25 mouse cellular contexts compared by ENCODE assay signal in the genomic region with DNA sequence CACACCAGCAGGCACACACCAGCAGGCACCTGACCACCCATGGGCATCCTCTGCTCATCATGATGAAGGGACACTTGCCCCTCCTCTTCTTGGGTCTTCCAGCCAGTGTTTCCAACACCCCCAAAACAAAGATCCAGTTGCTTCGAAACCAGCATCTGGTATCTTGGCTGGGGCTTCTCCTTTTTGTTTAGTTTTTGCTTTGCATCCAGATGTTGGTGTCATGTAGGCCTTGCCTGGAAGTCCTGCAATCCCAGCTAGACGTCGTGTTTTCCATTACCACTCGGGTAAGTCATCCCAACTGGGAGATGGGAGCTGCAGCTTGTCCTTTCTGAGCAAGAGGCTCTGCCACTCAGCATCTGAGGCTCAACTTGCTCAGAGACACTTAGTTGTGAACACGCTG.
DNase-seq lines count a peak whose midpoint lies in the region; ATAC-seq lines count a peak whose summit lies in the region.
"Had no signal": no experiment of that assay in that cellular context is flagged by ENCODE, and none has a peak within 500 bp of the region (broad histone marks: within the 10 kb centered on the region; RNA-seq: fewer than 3 reads in every experiment).

No protein-coding gene starts in this region.

- H3K9me3 ChIP-seq in megakaryocyte, embryonic 14.5 days = peaks cover 3% of the 10 kb centered on the region; the same call in 1 of the 2 replicates
- no peaks in the 10 kb centered on the region for H3K9me3 ChIP-seq in embryonic facial prominence, embryonic 14.5 days (ENCODE audit: control insufficient read depth, low read length)
- no peaks in the 10 kb centered on the region for H3K9me3 ChIP-seq in limb, embryonic 15.5 days
- H3K9me3 ChIP-seq: embryonic facial prominence, embryonic 13.5 days; forebrain, embryonic 10.5 days; forebrain, embryonic 13.5 days; heart, embryonic 13.5 days; hindbrain, embryonic 12.5 days; hindbrain, embryonic 15.5 days had no signal

- H3K4me1 ChIP-seq in megakaryocyte, embryonic 14.5 days = no peaks in the 10 kb centered on the region
- peaks cover 9% of the 10 kb centered on the region for H3K4me1 ChIP-seq in embryonic facial prominence, embryonic 14.5 days (ENCODE audit: control insufficient read depth, insufficient read depth, low read length)
- peaks cover 11% of the 10 kb centered on the region; the same call in 1 of the 2 replicates for H3K4me1 ChIP-seq in limb, embryonic 15.5 days
- H3K4me1 ChIP-seq: forebrain, embryonic 10.5 days; forebrain, embryonic 13.5 days; hindbrain, embryonic 12.5 days; hindbrain, embryonic 15.5 days had no signal

- no peaks in the 10 kb centered on the region for H3K27me3 ChIP-seq in megakaryocyte, embryonic 14.5 days (replicated peaks)
- no peaks in the 10 kb centered on the region for H3K27me3 ChIP-seq in embryonic facial prominence, embryonic 14.5 days (replicated peaks; ENCODE audit: control insufficient read depth, insufficient read depth, low read length)
- no peaks in the 10 kb centered on the region for H3K27me3 ChIP-seq in limb, embryonic 15.5 days
- H3K27me3 ChIP-seq: embryonic facial prominence, embryonic 13.5 days; forebrain, embryonic 13.5 days; hindbrain, embryonic 12.5 days; hindbrain, embryonic 15.5 days had no signal

- H3K4me2 ChIP-seq in embryonic facial prominence, embryonic 14.5 days (ENCODE audit: low read depth, low read length) = no peak overlapping the region
- no peak overlapping the region for H3K4me2 ChIP-seq in limb, embryonic 15.5 days
- H3K4me2 ChIP-seq: embryonic facial prominence, embryonic 13.5 days; forebrain, embryonic 13.5 days; heart, embryonic 13.5 days; hindbrain, embryonic 12.5 days; hindbrain, embryonic 15.5 days had no signal

- no peak for ATAC-seq in megakaryocyte, adult 5-6 weeks (ENCODE audit: poor library complexity, severe bottlenecking)
- no peak for ATAC-seq in embryonic facial prominence, embryonic 14.5 days (ENCODE audit: low read depth)
- ATAC-seq in limb, embryonic 15.5 days (ENCODE audit: insufficient number of reproducible peaks, low FRiP score, low TSS enrichment, low read depth) = no peak
- ATAC-seq: activated CD4-positive, CD25-positive, alpha-beta regulatory T cell, adult 4 months; CD4-positive, CD25-positive, alpha-beta regulatory T cell, adult 4 months; forebrain, embryonic 13.5 days; forebrain, embryonic 16.5 days had no signal

- no peaks in the 10 kb centered on the region for H3K36me3 ChIP-seq in megakaryocyte, embryonic 14.5 days (replicated peaks; ENCODE audit: low read length)
- no peaks in the 10 kb centered on the region for H3K36me3 ChIP-seq in embryonic facial prominence, embryonic 14.5 days (ENCODE audit: control insufficient read depth, insufficient read depth, low read length)
- no peaks in the 10 kb centered on the region for H3K36me3 ChIP-seq in limb, embryonic 15.5 days
- H3K36me3 ChIP-seq: embryonic facial prominence, embryonic 13.5 days; forebrain, embryonic 10.5 days; heart, embryonic 13.5 days; hindbrain, embryonic 12.5 days; hindbrain, embryonic 15.5 days had no signal

- H3K27ac ChIP-seq in embryonic facial prominence, embryonic 14.5 days (replicated peaks; ENCODE audit: low read depth, low read length) = peak overlapping the region; percentile 21; the same call in 1 of the 2 replicates
- peak overlapping the region; percentile 9; the same call in 1 of the 2 replicates for H3K27ac ChIP-seq in limb, embryonic 15.5 days
- H3K27ac ChIP-seq: forebrain, embryonic 10.5 days; forebrain, embryonic 13.5 days; heart, embryonic 13.5 days; hindbrain, embryonic 12.5 days; hindbrain, embryonic 15.5 days had no signal

- WGBS in embryonic facial prominence, embryonic 14.5 days = 63% methylated on average over 5 of the region's 5 CpGs
- WGBS in limb, embryonic 15.5 days = 60% methylated on average over 5 of the region's 5 CpGs

- H3K4me3 ChIP-seq in megakaryocyte, embryonic 14.5 days (replicated peaks) = peak overlapping the region; percentile 34
- no peak overlapping the region for H3K4me3 ChIP-seq in embryonic facial prominence, embryonic 14.5 days (ENCODE audit: low read depth, low read length)
- no peak overlapping the region for H3K4me3 ChIP-seq in limb, embryonic 15.5 days
- H3K4me3 ChIP-seq: embryonic facial prominence, embryonic 13.5 days; forebrain, embryonic 10.5 days; forebrain, embryonic 13.5 days; heart, embryonic 13.5 days; hindbrain, embryonic 12.5 days; hindbrain, embryonic 15.5 days had no signal

- H3K9ac ChIP-seq in embryonic facial prominence, embryonic 14.5 days (ENCODE audit: low read depth, low read length) = no peak overlapping the region
- H3K9ac ChIP-seq in limb, embryonic 15.5 days = no peak overlapping the region
- H3K9ac ChIP-seq: embryonic facial prominence, embryonic 13.5 days; forebrain, embryonic 13.5 days; heart, embryonic 13.5 days; hindbrain, embryonic 12.5 days; hindbrain, embryonic 15.5 days had no signal

- DNase-seq in heart, adult 9 months (ENCODE audit: low spot score in 2 of 2) = peak; percentile 16 to 26
- no peak for DNase-seq in heart, adult 8-10 months (ENCODE audit: low spot score)
- no peak for DNase-seq in embryonic facial prominence, embryonic 14.5 days (ENCODE audit: low spot score)
- DNase-seq in adrenal gland, postnatal 10 days = no peak
- DNase-seq in urinary bladder, postnatal 14 days (ENCODE audit: low spot score) = no peak
- DNase-seq: adrenal gland, adult 8-10 months; adrenal gland, postnatal 36 days; cerebellum, adult 18-20 months; cerebellum, adult 9-10 months; cerebellum, postnatal 14 days; gastrocnemius, postnatal 10 days; heart, adult 18-20 months; heart, postnatal 14 days had no signal

Comparison
In these comparisons a context has a peak if more than half of its experiments do, and no peak if none do; other contexts are left out.
1. DNase-seq: peak in heart, adult 9 months (2 of 2); none in heart, adult 8-10 months (single experiment), embryonic facial prominence, embryonic 14.5 days (single experiment), adrenal gland, postnatal 10 days (single experiment) and urinary bladder, postnatal 14 days (single experiment).